Mouse (Mus musculus) G1E (cell line): ENCODE results near the gene Flt1. TPM values are rescaled to one million over a fixed set of nuclear protein-coding genes. Genes with fewer than 3 reads are reported as not detected.

Experiments used
- ATAC-seq: 2 replicates; pipeline ENCODE4 v1.8.0; 2016; ENCODE audit warnings: mild to moderate bottlenecking; ENCODE audit not compliant: insufficient number of reproducible peaks, poor library complexity, low FRiP score, severe bottlenecking; ENCODE audit errors: extremely low read depth
- DNase-seq: peaks from one replicate; pipeline ENCODE4 v3.0.0; 2012; ENCODE audit warnings: low spot score
- H3K27me3 ChIP-seq: 2 replicates; pipeline ENCODE4 v1.6.1; 2012; ENCODE audit warnings: mild to moderate bottlenecking, low read length, inconsistent platforms; ENCODE audit not compliant: insufficient read depth
- H3K36me3 ChIP-seq: replicated peaks from 2 replicates; pipeline ENCODE3; 2012; ENCODE audit warnings: mild to moderate bottlenecking, inconsistent platforms
- H3K4me1 ChIP-seq: 2 replicates; pipeline ENCODE4 v1.6.1; 2012; ENCODE audit warnings: low read depth, low read length, inconsistent platforms, mixed read lengths; ENCODE audit not compliant: insufficient read depth
- H3K4me3 ChIP-seq: 2 replicates; pipeline ENCODE4 v1.5.1; 2012; ENCODE audit warnings: low read depth, mild to moderate bottlenecking, inconsistent platforms, low read length, moderate library complexity, mixed read lengths
- H3K9me3 ChIP-seq: replicated peaks from 2 replicates; pipeline ENCODE4 v1.6.1; 2012; ENCODE audit warnings: inconsistent platforms
- CTCF ChIP-seq: IDR thresholded peaks from 2 replicates; pipeline ENCODE4 v1.5.1; 2012; ENCODE audit warnings: low read depth, low read length, inconsistent platforms, mixed read lengths
- GATA1 ChIP-seq: IDR thresholded peaks from 2 replicates; pipeline ENCODE4 v1.6.1; 2012; ENCODE audit warnings: borderline replicate concordance, low read length, inconsistent platforms, mixed read lengths
- GATA2 ChIP-seq: IDR thresholded peaks from 2 replicates; pipeline ENCODE4 v1.6.1; 2012; ENCODE audit warnings: low read depth, low read length, inconsistent platforms, borderline replicate concordance
- POLR2AphosphoS5 ChIP-seq: IDR thresholded peaks from 2 replicates; pipeline ENCODE4 v1.6.1; 2012; ENCODE audit warnings: low read depth, low read length, inconsistent platforms; ENCODE audit not compliant: insufficient replicate concordance
- TAL1 ChIP-seq: conservative IDR thresholded peaks from 2 replicates; pipeline ENCODE4 v1.6.1; 2012; ENCODE audit warnings: low read depth, low read length, inconsistent platforms, mixed read lengths
- polyA plus RNA-seq: library from polyadenylated mRNA; stranded (reverse); fragments of >175 nt; gene quantifications from 2 replicates; pipeline ENCODE4 v1.2.3, GENCODE M21; 2012
- total RNA-seq, 2 experiments: library from RNA; stranded (forward) in 1 of 2; stranded (reverse) in 1 of 2; fragments of 200-1000 nt in 1 of 2; fragments of >200 nt in 1 of 2; fragmentation: Nextera tagmentation in 1 of 2; gene quantifications; 2 replicates each; pipeline ENCODE4 v1.2.3; 2014 to 2017

Flt1 gene
- total and polyA plus RNA-seq, 3 experiments = 0.04 to 0.33 (median 0.15) TPM

GRCm38 (mm10) chr5:147646351-147646929 is 79.4 kb downstream of the Flt1 start:
- Histone ChIP-seq H3K27me3 (peaks cover 10% of the 10 kb centered on the region), H3K36me3 (no peaks in the 10 kb centered on the region)
- no peak for ATAC-seq

GRCm38 (mm10) chr5:147645001-147645645 is 80.7 kb downstream of the Flt1 start:
- H3K4me1 ChIP-seq = no peaks in the 10 kb centered on the region; the same call in 1 of the 2 replicates
- no peak overlapping the region for H3K4me3 ChIP-seq
- H3K36me3 ChIP-seq = no peaks in the 10 kb centered on the region
- no peaks in the 10 kb centered on the region for H3K9me3 ChIP-seq
- TF ChIP-seq TAL1 (no peak), GATA2 (no peak), CTCF (no peak), GATA1 (no peak), POLR2AphosphoS5 (no peak)
- DNase-seq (no peak), ATAC-seq (no peak)
- peaks cover 13% of the 10 kb centered on the region for H3K27me3 ChIP-seq

More at GRCm38 (mm10) chr5:147646351-147646929, 79.4 kb downstream of the Flt1 start:
- Histone ChIP-seq H3K9me3 (no peaks in the 10 kb centered on the region), H3K4me1 (no peaks in the 10 kb centered on the region; the same call in 1 of the 2 replicates), H3K4me3 (no peak overlapping the region)
- TF ChIP-seq POLR2AphosphoS5 (no peak), TAL1 (no peak), GATA2 (no peak), CTCF (no peak), GATA1 (no peak)
- no peak for DNase-seq

- DNase-seq (no peak), ATAC-seq (no peak)
- no peaks in the 10 kb centered on the region for H3K9me3 ChIP-seq
- TF ChIP-seq GATA1 = no peak
- TF ChIP-seq TAL1 = no peak
- TF ChIP-seq POLR2AphosphoS5 = no peak
- TF ChIP-seq CTCF = no peak
- TF ChIP-seq GATA2 = no peak
- no peaks in the 10 kb centered on the region for H3K36me3 ChIP-seq
- H3K27me3 ChIP-seq = peaks cover 19% of the 10 kb centered on the region
- H3K4me1 ChIP-seq = no peaks in the 10 kb centered on the region; the same call in 1 of the 2 replicates
- no peak overlapping the region for H3K4me3 ChIP-seq
Observed at GRCm38 (mm10) chr5:147641452-147641851, 84.4 kb downstream of the Flt1 start.

- Histone ChIP-seq H3K4me1 (no peaks in the 10 kb centered on the region; the same call in 1 of the 2 replicates), H3K27me3 (peaks cover 16% of the 10 kb centered on the region), H3K9me3 (no peaks in the 10 kb centered on the region), H3K36me3 (no peaks in the 10 kb centered on the region), H3K4me3 (no peak overlapping the region)
- ATAC-seq (no peak), DNase-seq (no peak)
- TF ChIP-seq TAL1 = no peak
- no peak for TF ChIP-seq POLR2AphosphoS5
- TF ChIP-seq GATA2 = no peak
- no peak for TF ChIP-seq CTCF
- TF ChIP-seq GATA1 = no peak
Observed at GRCm38 (mm10) chr5:147639940-147640339, 85.9 kb downstream of the Flt1 start.

DNA sequence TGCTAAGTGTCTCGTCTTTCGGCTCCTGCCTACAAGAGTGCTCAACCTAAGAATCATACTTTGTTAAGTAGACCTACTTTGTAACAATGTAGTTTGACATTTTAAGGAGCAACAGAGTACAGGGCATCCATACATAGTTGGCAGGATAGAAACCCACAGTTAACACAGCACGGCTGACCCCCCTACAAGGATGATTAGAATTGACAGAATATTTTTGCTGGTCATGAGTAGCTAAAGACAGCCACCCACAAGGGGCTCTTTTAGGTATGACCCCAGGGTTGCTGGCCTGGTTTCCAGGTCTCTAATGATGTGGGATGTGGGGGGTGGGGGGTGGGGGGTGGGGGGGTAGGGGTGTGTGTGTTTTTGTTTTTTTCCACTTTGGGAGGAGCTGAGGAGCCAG is 89.1 kb downstream of the Flt1 start:
- no peak for TF ChIP-seq POLR2AphosphoS5
- TF ChIP-seq CTCF = no peak
- no peak for TF ChIP-seq TAL1
- no peak for TF ChIP-seq GATA1
- TF ChIP-seq GATA2 = no peak
- H3K9me3 ChIP-seq = no peaks in the 10 kb centered on the region

GRCm38 (mm10) chr5:147635883-147636282 is 89.9 kb downstream of the Flt1 start:
- DNase-seq = no peak
- no peak for ATAC-seq
- H3K36me3 ChIP-seq = no peaks in the 10 kb centered on the region
- no peak overlapping the region for H3K4me3 ChIP-seq
- H3K27me3 ChIP-seq = peaks cover 6% of the 10 kb centered on the region
- H3K4me1 ChIP-seq = no peaks in the 10 kb centered on the region
- TF ChIP-seq TAL1 (no peak), POLR2AphosphoS5 (no peak), GATA2 (no peak), CTCF (no peak), GATA1 (no peak)
- H3K9me3 ChIP-seq = no peaks in the 10 kb centered on the region

More for the DNA sequence above, 89.1 kb downstream of the Flt1 start:
- ATAC-seq (no peak), DNase-seq (no peak)
- Histone ChIP-seq H3K4me3 (no peak overlapping the region), H3K36me3 (no peaks in the 10 kb centered on the region), H3K4me1 (no peaks in the 10 kb centered on the region), H3K27me3 (peaks cover 9% of the 10 kb centered on the region)
